Mouse (Mus musculus): Measurements from ENCODE around the gene Ugt1a8.

DNA sequence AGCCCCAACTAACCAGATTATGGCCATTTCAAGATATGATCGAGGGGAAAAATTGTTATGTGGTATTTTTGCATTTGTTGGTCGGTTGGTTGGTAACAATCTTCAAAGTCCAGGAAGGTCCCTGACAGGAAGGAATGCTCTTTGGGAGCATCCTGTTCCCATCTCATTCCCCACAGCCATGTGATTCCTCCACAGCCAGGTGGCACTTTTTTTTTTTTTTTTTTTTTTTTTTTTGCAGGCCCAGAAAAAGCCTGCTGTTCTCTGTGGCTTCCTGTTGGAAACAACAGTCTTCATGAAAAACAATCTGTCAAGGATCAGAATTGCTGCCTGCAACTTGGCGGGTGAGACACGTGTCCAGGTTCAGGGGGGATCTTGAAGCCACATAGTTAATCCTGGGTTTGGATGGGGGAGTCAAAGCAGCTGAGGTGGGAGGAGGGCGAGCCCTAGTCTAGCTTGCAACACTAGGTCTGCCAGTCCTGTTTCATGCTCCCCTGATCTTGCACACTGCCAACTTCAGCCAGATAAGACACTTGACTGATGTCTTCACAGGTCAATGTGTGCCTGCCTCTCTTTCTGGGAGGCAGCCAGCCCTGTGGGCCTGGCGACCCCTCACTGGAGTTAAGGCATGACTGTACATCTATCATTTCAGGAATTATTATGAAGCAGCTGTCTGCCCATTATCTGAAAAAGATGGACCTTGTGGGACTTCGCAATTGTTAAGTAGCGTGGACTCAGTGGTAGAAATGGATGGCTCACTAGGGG is 171.4 kb downstream of the Ugt1a8 start:
- TF ChIP-seq CTCF (IDR thresholded peaks at IDR 0.05; ENCODE audit: control insufficient read depth, insufficient read depth, insufficient read length), result no peak
- no peak for TF ChIP-seq USF1 (IDR thresholded peaks at IDR 0.05; ENCODE audit: low read depth)
- TF ChIP-seq MYOG (IDR thresholded peaks at IDR 0.05; ENCODE audit: control insufficient read depth, extremely low read depth, insufficient read length), result no peak
- no peak for TF ChIP-seq MAX (IDR thresholded peaks at IDR 0.05)

Measured in C2C12 (cell line).